Mouse (Mus musculus) MEL (cell line): ENCODE results near the gene T2.

Source experiments
- CTCF ChIP-seq, 3 experiments: IDR thresholded peaks in 2 of 3; conservative IDR thresholded peaks in 1 of 3; 2 replicates each; pipeline ENCODE4 v1.5.1; 2011 to 2012; ENCODE audit warnings: low read length in 3 of 3, low read depth in 2 of 3, mild to moderate bottlenecking in 2 of 3, improper control_type of control experiment in 1 of 3, inconsistent platforms in 1 of 3, mixed read lengths in 1 of 3, moderate library complexity in 1 of 3; ENCODE audit not compliant: control insufficient read depth in 1 of 3, insufficient read depth in 1 of 3, poor library complexity in 1 of 3, severe bottlenecking in 1 of 3
- KAT2A ChIP-seq: conservative IDR thresholded peaks from 2 replicates; pipeline ENCODE4 v1.6.1; 2012; ENCODE audit warnings: low read depth, low read length, improper control_type of control experiment, inconsistent platforms
- MEF2A ChIP-seq: IDR thresholded peaks from 2 replicates; pipeline ENCODE4 v1.6.1; 2014; ENCODE audit warnings: low read depth, mild to moderate bottlenecking, inconsistent platforms, low read length, improper control_type of control experiment; ENCODE audit not compliant: poor library complexity, insufficient replicate concordance, severe bottlenecking; ENCODE audit errors: extremely low read depth
- POLR2A ChIP-seq, 2 experiments: IDR thresholded peaks; 2 replicates each; pipeline ENCODE4 v1.6.1; 2011 to 2012; ENCODE audit warnings: low read length in 2 of 2, mild to moderate bottlenecking in 2 of 2, control low read depth in 1 of 2, improper control_type of control experiment in 1 of 2, low read depth in 1 of 2, moderate library complexity in 1 of 2; ENCODE audit not compliant: control insufficient read depth in 1 of 2, insufficient read depth in 1 of 2, poor library complexity in 1 of 2
- TCF12 ChIP-seq: IDR thresholded peaks from 2 replicates; pipeline ENCODE4 v1.6.1; 2014; ENCODE audit warnings: low read depth, mild to moderate bottlenecking, inconsistent platforms, low read length, improper control_type of control experiment, moderate library complexity
- USF1 ChIP-seq: IDR thresholded peaks from 2 replicates; pipeline ENCODE4 v1.6.1; 2014; ENCODE audit warnings: low read depth, mild to moderate bottlenecking, inconsistent platforms, low read length, improper control_type of control experiment, moderate library complexity

DNA sequence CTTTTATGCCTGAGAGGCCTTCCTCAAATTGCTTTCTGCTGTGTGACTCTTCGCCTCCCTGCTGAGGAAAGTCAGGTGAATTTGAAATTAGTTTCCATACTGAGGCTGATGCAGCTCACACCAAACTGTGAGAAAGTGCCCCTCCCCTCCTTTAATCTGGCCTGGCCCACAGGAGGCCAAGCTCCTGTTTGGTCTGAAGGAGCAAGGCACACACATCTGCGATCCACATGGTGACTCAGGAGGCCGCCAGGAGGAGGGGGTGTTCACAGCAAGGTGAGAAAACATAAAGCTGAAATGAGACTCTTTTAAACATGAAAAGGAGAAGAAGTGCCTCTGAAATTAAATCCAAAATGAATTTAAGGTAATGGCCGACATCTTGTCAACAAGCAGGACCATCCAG, 40.6 kb downstream of the T2 start:
- TF ChIP-seq TCF12 (no peak), CTCF (IDR thresholded peaks at IDR 0.05 in 2 of 3, conservative IDR thresholded peaks at IDR 0.05 in 1 of 3; ENCODE audit: control insufficient read depth in 1 of 3, insufficient read depth in 1 of 3, low read depth in 2 of 3, low read length in 3 of 3, poor library complexity in 1 of 3, severe bottlenecking in 1 of 3) (no peak), USF1 (no peak), MEF2A (no peak), POLR2A (IDR thresholded peaks at IDR 0.05; ENCODE audit: control insufficient read depth in 1 of 2, insufficient read depth in 1 of 2, low read depth in 1 of 2, low read length in 2 of 2, poor library complexity in 1 of 2) (no peak), KAT2A (no peak)
